Mouse (Mus musculus) liver, postnatal 0 days (tissue): ENCODE results near the gene Cox7a1.

Experiments
- CTCF ChIP-seq: sonication (generic); IDR thresholded peaks from 2 replicates; pipeline ENCODE4 v1.5.1; 2016; ENCODE audit warnings: antibody characterized with exemption, low read depth
- EP300 ChIP-seq: IDR thresholded peaks from 2 replicates; pipeline ENCODE4 v1.6.1; 2016; ENCODE audit warnings: antibody characterized with exemption, low read depth, mild to moderate bottlenecking

GRCm38 (mm10) chr7:30231669-30232454 is 47.9 kb downstream of the Cox7a1 start, which contains the start of the genes Polr2i and Tbcb:
- TF ChIP-seq EP300 (no peak), CTCF (no peak)
